Mouse (Mus musculus) heart, postnatal 0 days (tissue): ENCODE data around the gene Ptgr1. TPM values are rescaled to one million over a fixed set of nuclear protein-coding genes. Genes with fewer than 3 reads are reported as not detected.

ENCODE experiments used
- ATAC-seq: fragments of 200-750 bp; cut with Nextera tagmentation; 2 replicates; pipeline ENCODE4 v1.8.0; 2017; ENCODE audit warnings: low read depth, moderate number of reproducible peaks, moderate library complexity; ENCODE audit not compliant: insufficient read depth
- DNase-seq: peaks from one replicate; pipeline ENCODE4 v3.0.0-alpha.2; 2016; ENCODE audit warnings: low spot score
- H3K27ac ChIP-seq: fragments of 300-500 bp; sonication (generic); 2 replicates; pipeline ENCODE4 v1.5.1; 2014; ENCODE audit warnings: low read depth, mild to moderate bottlenecking
- H3K27me3 ChIP-seq: fragments of 300-500 bp; sonication (generic); 2 replicates; pipeline ENCODE4 v1.6.1; 2014; ENCODE audit warnings: low read length, mixed read lengths; ENCODE audit not compliant: control insufficient read depth, insufficient read depth
- H3K36me3 ChIP-seq: fragments of 300-500 bp; sonication (generic); replicated peaks from 2 replicates; pipeline ENCODE4 v1.6.1; 2014; ENCODE audit warnings: low read length, mixed read lengths; ENCODE audit not compliant: control insufficient read depth, insufficient read depth
- H3K4me1 ChIP-seq: fragments of 300-500 bp; sonication (generic); 2 replicates; pipeline ENCODE4 v1.6.1; 2014; ENCODE audit warnings: antibody characterized with exemption; ENCODE audit not compliant: control insufficient read depth, insufficient read depth
- H3K4me2 ChIP-seq: fragments of 300-500 bp; sonication (generic); 2 replicates; pipeline ENCODE4 v1.6.1; 2014; ENCODE audit warnings: low read depth, mild to moderate bottlenecking, low read length, moderate library complexity
- H3K4me3 ChIP-seq: fragments of 300-500 bp; sonication (generic); 2 replicates; pipeline ENCODE4 v1.5.1; 2014; ENCODE audit warnings: low read depth, low read length
- H3K9ac ChIP-seq: fragments of 300-500 bp; sonication (generic); replicated peaks from 2 replicates; pipeline ENCODE4 v1.6.1; 2014; ENCODE audit warnings: low read depth, low read length, mixed read lengths
- H3K9me3 ChIP-seq: fragments of 300-500 bp; sonication (generic); replicated peaks from 2 replicates; pipeline ENCODE4 v1.6.1; 2016; ENCODE audit warnings: low read length; ENCODE audit not compliant: control insufficient read depth
- CTCF ChIP-seq: IDR thresholded peaks from 2 replicates; pipeline ENCODE4 v1.5.1; 2016; ENCODE audit warnings: antibody characterized with exemption, control low read depth, low read depth
- EP300 ChIP-seq: IDR thresholded peaks from 2 replicates; pipeline ENCODE4 v1.6.1; 2016; ENCODE audit warnings: antibody characterized with exemption, low read depth
- WGBS: fragments of 180-500 bp; shearing (Covaris S2); extraction: QIAGEN DNeasy Blood & Tissue Kit; methylation state at CpG from one replicate; pipeline ENCODE4 v1.1.7; 2014; 5-methylcytosine and 5-hydroxymethylcytosine counted together
- polyA plus RNA-seq: library from polyadenylated mRNA; unstranded; fragments of >200 nt; fragmentation: Nextera tagmentation; extraction: Ambion mirVana; gene quantifications from 2 replicates; pipeline ENCODE4 v1.2.1, GENCODE M21; 2015
- total RNA-seq: library from RNA; depleted of rRNA; stranded (reverse); fragments of >200 nt; gene quantifications from 2 replicates; pipeline ENCODE4 v1.2.3, GENCODE M21; 2014; ENCODE audit warnings: low replicate concordance; rRNA removed

Gene Ptgr1
- total and polyA plus RNA-seq, 2 experiments from 2014 or later, result 6.9 to 8.6 TPM

- H3K4me1 ChIP-seq, result no peaks in the 10 kb centered on the region
- DNase-seq (no peak), ATAC-seq (no peak)
- no peaks in the 10 kb centered on the region for H3K27me3 ChIP-seq
- TF ChIP-seq EP300 (no peak), CTCF (no peak)
- no peak overlapping the region for H3K4me2 ChIP-seq
- no peak overlapping the region for H3K27ac ChIP-seq
- H3K9ac ChIP-seq, result no peak overlapping the region
- no peak overlapping the region for H3K4me3 ChIP-seq
- no peaks in the 10 kb centered on the region for H3K9me3 ChIP-seq
- no peaks in the 10 kb centered on the region for H3K36me3 ChIP-seq
- 43% methylated on average over 2 of the region's 2 CpGs for WGBS
These were observed 60.8 kb downstream of the Ptgr1 start for GRCm38 (mm10) chr4:58926120-58926519.

- H3K4me3 ChIP-seq, result no peak overlapping the region
- H3K4me2 ChIP-seq, result no peak overlapping the region
- no peak overlapping the region for H3K27ac ChIP-seq
- TF ChIP-seq CTCF (no peak), EP300 (no peak)
- WGBS, result 29% methylated on average over 5 of the region's 5 CpGs
- no peaks in the 10 kb centered on the region for H3K4me1 ChIP-seq
- ATAC-seq, result no peak
- H3K27me3 ChIP-seq, result no peaks in the 10 kb centered on the region
- H3K9me3 ChIP-seq, result no peaks in the 10 kb centered on the region
- H3K9ac ChIP-seq, result no peak overlapping the region
- no peak for DNase-seq
- no peaks in the 10 kb centered on the region for H3K36me3 ChIP-seq
These were observed 61.3 kb downstream of the Ptgr1 start for GRCm38 (mm10) chr4:58925664-58926063.

GRCm38 (mm10) chr4:58923933-58924332 lies 63.0 kb downstream of the Ptgr1 start:
- H3K4me1 ChIP-seq, result no peaks in the 10 kb centered on the region
- no peak for DNase-seq
- H3K27ac ChIP-seq, result no peak overlapping the region
- no peak for ATAC-seq
- no peaks in the 10 kb centered on the region for H3K36me3 ChIP-seq
- TF ChIP-seq CTCF (no peak), EP300 (no peak)
- H3K9ac ChIP-seq, result no peak overlapping the region
- no peak overlapping the region for H3K4me3 ChIP-seq
- H3K9me3 ChIP-seq, result no peaks in the 10 kb centered on the region
- 53% methylated on average over 2 of the region's 2 CpGs for WGBS
- H3K4me2 ChIP-seq, result no peak overlapping the region
- no peaks in the 10 kb centered on the region for H3K27me3 ChIP-seq

Other genes with a start within 250 kb of the Ptgr1 start
- not detected in 2 replicates for gene Olfr267, start 199.4 kb downstream of the Ptgr1 start, total RNA-seq
- 0.04 TPM in 1 of 2 replicates, not detected in the other for gene Olfr267, start 199.4 kb downstream of the Ptgr1 start, polyA plus RNA-seq
- 38.0 and 62.9 TPM in 2 replicates for gene Ecpas, start 74.4 kb downstream of the Ptgr1 start, total RNA-seq
- gene Ecpas, start 74.4 kb downstream of the Ptgr1 start, polyA plus RNA-seq, result 21.5 and 26.7 TPM in 2 replicates
- not detected in 2 replicates for gene Zkscan16, start 43.5 kb downstream of the Ptgr1 start, total RNA-seq
- gene Zkscan16, start 43.5 kb downstream of the Ptgr1 start, polyA plus RNA-seq, result 0.05 TPM in 1 of 2 replicates, not detected in the other
- 5.1 and 5.3 TPM in 2 replicates for gene Dnajc25, start 7.9 kb upstream of the Ptgr1 start, total RNA-seq
- 12.4 and 14.4 TPM in 2 replicates for gene Dnajc25, start 7.9 kb upstream of the Ptgr1 start, polyA plus RNA-seq
- gene Gm20503, start 16.1 kb upstream of the Ptgr1 start, total RNA-seq, result not detected in 2 replicates
- 19.8 TPM in 2 replicates for gene Gm20503, start 16.1 kb upstream of the Ptgr1 start, polyA plus RNA-seq
- 16.7 and 34.2 TPM in 2 replicates for gene Gng10, start 48.0 kb upstream of the Ptgr1 start, total RNA-seq
- gene Gng10, start 48.0 kb upstream of the Ptgr1 start, polyA plus RNA-seq, result 38.4 and 41.3 TPM in 2 replicates
- not detected in 2 replicates for gene AI481877, start 151.9 kb upstream of the Ptgr1 start, total RNA-seq
- gene AI481877, start 151.9 kb upstream of the Ptgr1 start, polyA plus RNA-seq, result not detected in 2 replicates
- gene Ugcg, start 202.1 kb upstream of the Ptgr1 start, total RNA-seq, result 19.2 and 35.3 TPM in 2 replicates
- gene Ugcg, start 202.1 kb upstream of the Ptgr1 start, polyA plus RNA-seq, result 6.2 TPM in 2 replicates